Mouse (Mus musculus) intestine, postnatal 0 days (tissue): ENCODE data around the gene Add3. TPM values are rescaled to one million over a fixed set of nuclear protein-coding genes. Genes with fewer than 3 reads are reported as not detected.

Experiments
- ATAC-seq: fragments of 200-750 bp; cut with Nextera tagmentation; 2 replicates; pipeline ENCODE4 v1.8.0; 2017; ENCODE audit warnings: mild to moderate bottlenecking, moderate TSS enrichment, moderate library complexity
- H3K27ac ChIP-seq: fragments of 300-500 bp; sonication (generic); 2 replicates; pipeline ENCODE4 v1.5.1; 2014; ENCODE audit warnings: mild to moderate bottlenecking, low read depth, low read length, moderate library complexity
- H3K27me3 ChIP-seq: fragments of 300-500 bp; sonication (generic); replicated peaks from 2 replicates; pipeline ENCODE4 v1.6.1; 2014; ENCODE audit warnings: low read length, mixed read lengths; ENCODE audit not compliant: control insufficient read depth, insufficient read depth
- H3K36me3 ChIP-seq: fragments of 300-500 bp; sonication (generic); 2 replicates; pipeline ENCODE4 v1.6.1; 2014; ENCODE audit warnings: mild to moderate bottlenecking, moderate library complexity; ENCODE audit not compliant: control insufficient read depth, insufficient read depth
- H3K4me1 ChIP-seq: fragments of 300-500 bp; sonication (generic); replicated peaks from 2 replicates; pipeline ENCODE4 v1.6.1; 2014; ENCODE audit warnings: antibody characterized with exemption, low read length, mixed read lengths; ENCODE audit not compliant: control insufficient read depth, insufficient read depth
- H3K4me2 ChIP-seq: fragments of 300-500 bp; sonication (generic); replicated peaks from 2 replicates; pipeline ENCODE4 v1.6.1; 2014; ENCODE audit warnings: low read depth, mild to moderate bottlenecking, moderate library complexity
- H3K4me3 ChIP-seq: fragments of 300-500 bp; sonication (generic); 2 replicates; pipeline ENCODE4 v1.5.1; 2014; ENCODE audit warnings: low read depth, low read length
- H3K9ac ChIP-seq: fragments of 300-500 bp; sonication (generic); 2 replicates; pipeline ENCODE4 v1.6.1; 2014; ENCODE audit warnings: mild to moderate bottlenecking, low read depth, low read length
- H3K9me3 ChIP-seq: fragments of 300-500 bp; sonication (generic); 2 replicates; pipeline ENCODE4 v1.6.1; 2016; ENCODE audit warnings: mixed run types; ENCODE audit not compliant: control insufficient read depth
- CTCF ChIP-seq: sonication (generic); IDR thresholded peaks from 2 replicates; pipeline ENCODE4 v1.5.1; 2016; ENCODE audit warnings: low read depth, mild to moderate bottlenecking, control low read depth, antibody characterized with exemption, moderate library complexity
- WGBS: fragments of 180-500 bp; shearing (Covaris S2); extraction: QIAGEN DNeasy Blood & Tissue Kit; methylation state at CpG from one replicate; pipeline ENCODE4 v1.1.7; 2014; 5-methylcytosine and 5-hydroxymethylcytosine counted together
- polyA plus RNA-seq: library from polyadenylated mRNA; unstranded; fragments of >200 nt; fragmentation: Nextera tagmentation; extraction: Ambion mirVana; gene quantifications from 2 replicates; pipeline ENCODE4 v1.2.1, GENCODE M21; 2015

Gene Add3
- polyA plus RNA-seq, 1 experiment from 2014 or later = 46.8 TPM

- Histone ChIP-seq H3K4me3 (no peak overlapping the region), H3K4me2 (no peak overlapping the region), H3K4me1 (no peaks in the 10 kb centered on the region), H3K9me3 (no peaks in the 10 kb centered on the region), H3K27ac (no peak overlapping the region), H3K36me3 (no peaks in the 10 kb centered on the region), H3K27me3 (no peaks in the 10 kb centered on the region), H3K9ac (no peak overlapping the region)
- no peak for TF ChIP-seq CTCF
- ATAC-seq = no peak
- WGBS = 58% methylated on average over 6 of the region's 6 CpGs
Measured at GRCm38 (mm10) chr19:53122641-53123241, 17.5 kb upstream of the Add3 start.

DNA sequence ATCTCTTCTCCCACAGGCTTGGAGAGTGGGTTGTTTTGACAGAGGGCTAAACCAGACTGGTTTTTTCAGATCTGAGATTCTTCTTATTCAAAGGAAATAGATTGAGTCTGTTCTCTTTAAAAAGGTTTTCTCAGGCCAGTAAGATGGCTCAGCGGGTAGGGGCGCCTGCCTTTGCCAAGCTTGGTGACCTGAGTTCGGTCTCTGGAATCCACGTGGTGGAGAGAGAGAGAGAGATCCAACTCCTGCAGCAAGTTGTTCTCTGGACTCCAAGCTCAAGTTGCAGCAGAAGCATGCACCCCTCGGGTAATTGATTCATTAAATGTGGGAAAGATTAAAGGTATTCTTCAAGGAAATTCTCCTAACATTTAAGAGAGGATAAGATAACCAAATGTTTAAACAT is 16.9 kb upstream of the Add3 start:
- no peak overlapping the region for H3K4me2 ChIP-seq
- 62% methylated on average over 5 of the region's 5 CpGs for WGBS
- no peaks in the 10 kb centered on the region for H3K36me3 ChIP-seq
- H3K27ac ChIP-seq = no peak overlapping the region
- H3K4me3 ChIP-seq = no peak overlapping the region
- H3K4me1 ChIP-seq = 0 out of 2 replicates have a peak, but pooled peaks cover under 1% of the 10 kb centered on the region
- ATAC-seq = no peak
- H3K9ac ChIP-seq = no peak overlapping the region
- no peaks in the 10 kb centered on the region for H3K9me3 ChIP-seq
- H3K27me3 ChIP-seq = no peaks in the 10 kb centered on the region
- TF ChIP-seq CTCF = no peak

- no peaks in the 10 kb centered on the region for H3K9me3 ChIP-seq
- TF ChIP-seq CTCF = no peak
- no peak overlapping the region for H3K4me3 ChIP-seq
- no peaks in the 10 kb centered on the region for H3K36me3 ChIP-seq
- peaks cover 9% of the 10 kb centered on the region; the same call in 1 of the 2 replicates for H3K4me1 ChIP-seq
- no peak overlapping the region for H3K9ac ChIP-seq
- no peak for ATAC-seq
- 38% methylated on average over 2 of the region's 2 CpGs for WGBS
- H3K4me2 ChIP-seq = no peak overlapping the region
- H3K27me3 ChIP-seq = no peaks in the 10 kb centered on the region
- H3K27ac ChIP-seq = no peak overlapping the region
Measured at GRCm38 (mm10) chr19:53125679-53126078, 14.6 kb upstream of the Add3 start.

DNA sequence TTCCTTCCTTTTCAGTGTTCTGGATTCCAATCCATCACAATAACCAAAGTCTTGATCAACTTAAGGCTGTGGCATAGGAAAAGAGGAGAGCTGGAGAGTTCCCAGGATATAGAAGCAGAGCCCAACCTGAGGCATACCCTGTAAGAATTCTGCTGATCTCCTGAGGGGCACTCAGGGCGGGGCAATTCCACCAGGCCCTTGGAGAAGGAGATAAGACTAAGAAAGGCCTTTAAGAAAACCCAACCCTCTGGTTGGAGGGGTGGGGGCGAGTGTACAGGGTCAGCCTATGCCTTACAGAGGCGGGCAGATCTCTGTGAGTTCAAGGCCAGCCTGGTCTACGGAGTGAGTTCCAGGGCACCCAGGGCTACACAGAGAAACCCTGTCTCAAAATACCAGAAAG is 13.7 kb upstream of the Add3 start:
- no peaks in the 10 kb centered on the region for H3K9me3 ChIP-seq
- H3K27me3 ChIP-seq = no peaks in the 10 kb centered on the region
- 50% methylated on average over 3 of the region's 4 CpGs for WGBS
- no peaks in the 10 kb centered on the region for H3K36me3 ChIP-seq
- no peak overlapping the region for H3K9ac ChIP-seq
- no peak for ATAC-seq
- H3K4me2 ChIP-seq = no peak overlapping the region
- TF ChIP-seq CTCF = no peak
- H3K4me3 ChIP-seq = no peak overlapping the region
- H3K27ac ChIP-seq = no peak overlapping the region
- peaks cover 9% of the 10 kb centered on the region; the same call in 1 of the 2 replicates for H3K4me1 ChIP-seq

- Histone ChIP-seq H3K27me3 (no peaks in the 10 kb centered on the region), H3K9ac (no peak overlapping the region), H3K36me3 (no peaks in the 10 kb centered on the region), H3K4me2 (peak overlapping the region; percentile 53), H3K9me3 (no peaks in the 10 kb centered on the region), H3K27ac (peak overlapping the region; percentile 70), H3K4me1 (peaks cover 9% of the 10 kb centered on the region; the same call in 1 of the 2 replicates), H3K4me3 (0 out of 2 replicates have a peak overlapping the region, but pooled peaks have one; percentile 7)
- 23% methylated on average over 18 of the region's 18 CpGs for WGBS
- peak; percentile 81 for ATAC-seq
- no peak for TF ChIP-seq CTCF
Measured at GRCm38 (mm10) chr19:53127320-53128291, 12.6 kb upstream of the Add3 start.
